Mouse (Mus musculus): ENCODE results near the gene Pex14. TPM values are rescaled to one million over a fixed set of nuclear protein-coding genes. Genes with fewer than 3 reads are reported as not detected.

Gene Pex14
- polyA plus RNA-seq, 1 experiment: 71.5 TPM

DNA sequence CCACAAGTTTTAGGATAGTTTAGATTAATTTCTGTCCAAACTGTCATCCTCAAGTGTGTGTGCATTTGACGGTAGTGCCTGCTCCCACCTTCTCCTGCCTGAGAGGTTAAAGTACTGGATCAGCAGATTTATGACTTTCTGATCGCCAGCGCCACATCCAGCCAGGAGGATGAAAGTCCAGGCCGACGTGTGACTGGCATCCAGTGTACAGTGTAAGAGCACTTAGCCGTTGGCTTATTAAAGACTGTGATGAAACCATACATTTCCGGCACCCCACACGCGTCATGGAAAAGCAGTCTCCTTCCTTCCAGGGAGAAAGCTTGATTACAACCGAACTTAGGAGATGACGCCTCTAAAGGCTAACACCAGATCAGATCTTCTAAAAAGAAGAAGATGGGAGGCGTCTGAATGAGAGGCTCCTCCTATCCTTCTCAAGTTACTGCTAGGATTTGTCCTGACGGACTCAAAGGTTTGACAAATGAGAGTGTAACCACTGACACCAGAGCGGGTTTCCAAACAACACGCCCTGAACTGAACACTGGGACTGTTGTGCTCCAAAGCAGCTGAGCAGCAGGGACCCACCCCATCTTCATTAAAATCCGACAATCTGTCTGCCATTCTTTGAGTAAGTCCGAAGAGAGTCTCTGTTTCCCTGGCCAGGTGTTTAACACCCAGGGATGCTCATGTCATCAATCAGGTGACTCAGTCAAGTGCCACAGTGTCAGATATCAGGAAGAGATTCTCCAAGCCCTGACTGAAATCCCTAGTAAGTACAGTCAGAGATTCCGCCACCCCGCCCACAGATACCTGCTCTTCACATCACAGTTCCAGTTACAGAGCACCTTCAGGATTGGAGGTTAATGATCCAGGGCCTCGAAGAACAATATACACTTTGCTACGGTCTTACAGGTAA, 37.0 kb downstream of the Pex14 start:
- Histone ChIP-seq H3ac (ENCODE audit: control insufficient read depth, insufficient read length) (no peak overlapping the region), H3K27me3 (ENCODE audit: control insufficient read depth, insufficient read depth, insufficient read length) (no peaks in the 10 kb centered on the region), H3K79me2 (ENCODE audit: control insufficient read depth, insufficient read depth) (peaks cover 12% of the 10 kb centered on the region), H3K4me3 (no peak overlapping the region), H3K36me3 (ENCODE audit: control insufficient read depth, insufficient read depth) (no peaks in the 10 kb centered on the region), H3K4me2 (ENCODE audit: low read depth) (no peak overlapping the region)
- TF ChIP-seq SRF (IDR thresholded peaks at IDR 0.05; ENCODE audit: control insufficient read depth, insufficient read length, low read depth) (no peak), MYOD1 (IDR thresholded peaks at IDR 0.05; ENCODE audit: control insufficient read depth in 1 of 3, insufficient read length in 2 of 3, low read depth in 2 of 3) (no peak), CEBPB (IDR thresholded peaks at IDR 0.05; ENCODE audit: insufficient read depth, poor library complexity, severe bottlenecking) (no peak), MAX (IDR thresholded peaks at IDR 0.05; ENCODE audit: low read depth) (no peak), POLR2AphosphoS2 (IDR thresholded peaks at IDR 0.05; ENCODE audit: insufficient read length, low read depth) (no peak), TCF12 (IDR thresholded peaks at IDR 0.05; ENCODE audit: insufficient read depth, poor library complexity, severe bottlenecking) (no peak), E2F4 (IDR thresholded peaks at IDR 0.05; ENCODE audit: insufficient read depth) (no peak), USF1 (IDR thresholded peaks at IDR 0.05; ENCODE audit: low read depth) (no peak), MYOG (IDR thresholded peaks at IDR 0.05; ENCODE audit: control insufficient read depth in 1 of 3, insufficient read depth in 1 of 3, insufficient read length in 2 of 3, low read depth in 2 of 3) (no peak), POLR2A (IDR thresholded peaks at IDR 0.05; ENCODE audit: insufficient read length, low read depth) (no peak), REST (IDR thresholded peaks at IDR 0.05; ENCODE audit: insufficient read depth, insufficient read length) (no peak), TCF3 (IDR thresholded peaks at IDR 0.05; ENCODE audit: insufficient read length, low read depth) (no peak)

DNA sequence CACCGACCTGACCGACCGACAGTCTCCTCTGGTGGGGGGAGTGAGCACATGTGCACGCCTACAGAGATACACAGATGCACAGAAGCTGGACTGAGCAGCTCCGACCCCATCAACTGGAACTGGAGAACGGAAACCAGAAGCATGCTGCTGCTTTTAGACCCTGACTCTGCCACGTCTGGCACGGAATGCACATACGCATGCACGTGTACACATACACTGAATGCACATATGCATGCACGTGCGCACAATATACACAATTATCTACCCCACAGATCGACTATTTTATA, 38.3 kb downstream of the Pex14 start:
- no peaks in the 10 kb centered on the region for H3K36me3 ChIP-seq (ENCODE audit: control insufficient read depth, insufficient read depth)
- H3K4me2 ChIP-seq (ENCODE audit: low read depth): no peak overlapping the region
- peaks cover 13% of the 10 kb centered on the region for H3K79me2 ChIP-seq (ENCODE audit: control insufficient read depth, insufficient read depth)
- no peak overlapping the region for H3ac ChIP-seq (ENCODE audit: control insufficient read depth, insufficient read length)
- no peak for TF ChIP-seq TCF3 (IDR thresholded peaks at IDR 0.05; ENCODE audit: insufficient read length, low read depth)
- no peak for TF ChIP-seq MAX (IDR thresholded peaks at IDR 0.05; ENCODE audit: low read depth)
- no peak for TF ChIP-seq TCF12 (IDR thresholded peaks at IDR 0.05; ENCODE audit: insufficient read depth, poor library complexity, severe bottlenecking)
- no peak for TF ChIP-seq E2F4 (IDR thresholded peaks at IDR 0.05; ENCODE audit: insufficient read depth)
- TF ChIP-seq MYOD1 (IDR thresholded peaks at IDR 0.05; ENCODE audit: control insufficient read depth in 1 of 3, insufficient read length in 2 of 3, low read depth in 2 of 3): no peak
- TF ChIP-seq SRF (IDR thresholded peaks at IDR 0.05; ENCODE audit: control insufficient read depth, insufficient read length, low read depth): no peak
- no peak for TF ChIP-seq POLR2A (IDR thresholded peaks at IDR 0.05; ENCODE audit: insufficient read length, low read depth)
- TF ChIP-seq USF1 (IDR thresholded peaks at IDR 0.05; ENCODE audit: low read depth): no peak
- no peak for TF ChIP-seq CEBPB (IDR thresholded peaks at IDR 0.05; ENCODE audit: insufficient read depth, poor library complexity, severe bottlenecking)
- no peak for TF ChIP-seq REST (IDR thresholded peaks at IDR 0.05; ENCODE audit: insufficient read depth, insufficient read length)
- TF ChIP-seq MYOG (IDR thresholded peaks at IDR 0.05; ENCODE audit: control insufficient read depth in 1 of 3, insufficient read depth in 1 of 3, insufficient read length in 2 of 3, low read depth in 2 of 3): no peak
- no peak overlapping the region for H3K4me3 ChIP-seq
- H3K27me3 ChIP-seq (ENCODE audit: control insufficient read depth, insufficient read depth, insufficient read length): no peaks in the 10 kb centered on the region

DNA sequence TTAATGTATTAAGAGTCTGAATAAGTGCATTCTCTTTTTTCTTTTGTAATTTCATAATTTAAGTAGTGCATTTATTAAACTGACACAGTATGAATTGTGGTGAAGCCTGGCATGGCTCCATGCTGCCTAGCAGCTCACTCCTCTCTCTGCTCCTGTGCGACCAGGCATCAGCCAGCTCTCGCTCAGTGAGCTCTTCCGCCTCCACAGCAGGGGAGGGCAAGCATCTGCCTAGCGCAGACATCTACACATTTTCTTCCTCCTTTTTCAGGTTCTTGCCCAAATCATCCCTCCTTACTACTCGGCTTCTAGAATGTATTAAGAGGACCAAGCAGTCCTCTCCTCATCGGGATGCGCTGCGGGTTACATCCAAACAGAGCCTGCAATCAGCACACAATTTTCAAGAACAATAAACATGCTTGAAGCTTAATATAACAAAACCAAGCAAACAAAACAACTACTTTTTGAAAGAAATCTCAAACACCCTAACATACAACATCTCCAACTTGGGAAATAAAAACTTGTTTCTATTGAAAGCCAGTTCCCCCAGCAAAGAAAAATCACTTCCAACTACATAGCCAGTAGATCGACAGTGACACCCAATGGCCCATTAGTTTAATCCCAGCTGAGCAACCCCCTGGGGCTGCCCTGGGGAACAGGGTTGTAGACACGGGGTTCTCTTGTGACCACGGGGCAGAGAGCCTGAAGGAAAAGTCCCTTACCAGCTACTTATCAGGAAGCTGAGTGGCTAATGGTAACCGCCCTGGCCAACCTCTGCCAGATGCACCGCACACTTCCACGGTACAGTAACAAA, 38.9 kb downstream of the Pex14 start:
- no peak for TF ChIP-seq CEBPB (IDR thresholded peaks at IDR 0.05; ENCODE audit: insufficient read depth, poor library complexity, severe bottlenecking)
- TF ChIP-seq REST (IDR thresholded peaks at IDR 0.05; ENCODE audit: insufficient read depth, insufficient read length): no peak
- no peak for TF ChIP-seq USF1 (IDR thresholded peaks at IDR 0.05; ENCODE audit: low read depth)
- no peak for TF ChIP-seq TCF12 (IDR thresholded peaks at IDR 0.05; ENCODE audit: insufficient read depth, poor library complexity, severe bottlenecking)
- no peak for TF ChIP-seq TCF3 (IDR thresholded peaks at IDR 0.05; ENCODE audit: insufficient read length, low read depth)
- no peak for TF ChIP-seq POLR2A (IDR thresholded peaks at IDR 0.05; ENCODE audit: insufficient read length, low read depth)
- TF ChIP-seq MYOD1 (IDR thresholded peaks at IDR 0.05; ENCODE audit: control insufficient read depth in 1 of 3, insufficient read length in 2 of 3, low read depth in 2 of 3): no peak
- no peak for TF ChIP-seq SRF (IDR thresholded peaks at IDR 0.05; ENCODE audit: control insufficient read depth, insufficient read length, low read depth)
- TF ChIP-seq POLR2AphosphoS2 (IDR thresholded peaks at IDR 0.05; ENCODE audit: insufficient read length, low read depth): no peak
- TF ChIP-seq MAX (IDR thresholded peaks at IDR 0.05; ENCODE audit: low read depth): no peak
- no peak for TF ChIP-seq E2F4 (IDR thresholded peaks at IDR 0.05; ENCODE audit: insufficient read depth)
- TF ChIP-seq MYOG (IDR thresholded peaks at IDR 0.05; ENCODE audit: control insufficient read depth in 1 of 3, insufficient read depth in 1 of 3, insufficient read length in 2 of 3, low read depth in 2 of 3): no peak
- Histone ChIP-seq H3K4me2 (ENCODE audit: low read depth) (no peak overlapping the region), H3K27me3 (ENCODE audit: control insufficient read depth, insufficient read depth, insufficient read length) (no peaks in the 10 kb centered on the region), H3K79me2 (ENCODE audit: control insufficient read depth, insufficient read depth) (peaks cover 13% of the 10 kb centered on the region), H3ac (ENCODE audit: control insufficient read depth, insufficient read length) (no peak overlapping the region), H3K36me3 (ENCODE audit: control insufficient read depth, insufficient read depth) (no peaks in the 10 kb centered on the region), H3K4me3 (no peak overlapping the region)

DNA sequence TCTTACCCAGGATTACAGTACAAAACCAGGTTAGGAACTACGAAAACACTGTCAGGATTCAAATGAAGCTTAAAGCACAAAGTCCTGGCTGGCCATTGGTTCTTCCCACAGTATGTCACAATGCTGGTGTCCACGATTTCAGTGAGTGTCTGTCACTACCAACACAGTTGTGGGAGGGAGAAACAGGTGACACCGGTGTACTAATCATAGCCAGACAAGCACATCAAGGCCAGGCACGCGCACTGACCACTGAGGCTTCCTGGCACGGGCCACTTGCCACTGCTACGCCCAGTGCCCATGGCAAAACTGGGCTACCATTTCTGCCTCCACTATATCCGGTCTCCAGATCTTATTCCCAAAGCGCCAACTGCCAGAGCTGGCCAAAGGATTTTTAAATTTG, 40.0 kb downstream of the Pex14 start:
- Histone ChIP-seq H3K4me3 (no peak overlapping the region), H3K27me3 (ENCODE audit: control insufficient read depth, insufficient read depth, insufficient read length) (no peaks in the 10 kb centered on the region), H3K4me2 (ENCODE audit: low read depth) (no peak overlapping the region), H3ac (ENCODE audit: control insufficient read depth, insufficient read length) (no peak overlapping the region), H3K36me3 (ENCODE audit: control insufficient read depth, insufficient read depth) (no peaks in the 10 kb centered on the region), H3K79me2 (ENCODE audit: control insufficient read depth, insufficient read depth) (peaks cover 13% of the 10 kb centered on the region)
- TF ChIP-seq MAX (IDR thresholded peaks at IDR 0.05; ENCODE audit: low read depth) (no peak), TCF12 (IDR thresholded peaks at IDR 0.05; ENCODE audit: insufficient read depth, poor library complexity, severe bottlenecking) (no peak), E2F4 (IDR thresholded peaks at IDR 0.05; ENCODE audit: insufficient read depth) (no peak), REST (IDR thresholded peaks at IDR 0.05; ENCODE audit: insufficient read depth, insufficient read length) (no peak), USF1 (IDR thresholded peaks at IDR 0.05; ENCODE audit: low read depth) (no peak), MYOG (IDR thresholded peaks at IDR 0.05; ENCODE audit: control insufficient read depth in 1 of 3, insufficient read depth in 1 of 3, insufficient read length in 2 of 3, low read depth in 2 of 3) (peak in 1 of 3 experiments; percentile 57), MYOD1 (IDR thresholded peaks at IDR 0.05; ENCODE audit: control insufficient read depth in 1 of 3, insufficient read length in 2 of 3, low read depth in 2 of 3) (peak in 1 of 3 experiments; percentile 68), SRF (IDR thresholded peaks at IDR 0.05; ENCODE audit: control insufficient read depth, insufficient read length, low read depth) (no peak), POLR2A (IDR thresholded peaks at IDR 0.05; ENCODE audit: insufficient read length, low read depth) (no peak), TCF3 (IDR thresholded peaks at IDR 0.05; ENCODE audit: insufficient read length, low read depth) (no peak), POLR2AphosphoS2 (IDR thresholded peaks at IDR 0.05; ENCODE audit: insufficient read length, low read depth) (no peak), CEBPB (IDR thresholded peaks at IDR 0.05; ENCODE audit: insufficient read depth, poor library complexity, severe bottlenecking) (no peak)
